Mouse (Mus musculus) T-cell, adult 2 months (primary cell): ENCODE results near the gene Lbx2.

Experiments
- DNase-seq: peaks from one replicate; pipeline ENCODE4 v3.0.0; 2022; ENCODE audit warnings: low spot score

Lbx2 gene

GRCm38 (mm10) chr6:83086121-83087035 lies at the start of gene Lbx2:
Gene Lbx2 (plus strand): TSS chr6:83086367.
- DNase-seq: no peak

DNA sequence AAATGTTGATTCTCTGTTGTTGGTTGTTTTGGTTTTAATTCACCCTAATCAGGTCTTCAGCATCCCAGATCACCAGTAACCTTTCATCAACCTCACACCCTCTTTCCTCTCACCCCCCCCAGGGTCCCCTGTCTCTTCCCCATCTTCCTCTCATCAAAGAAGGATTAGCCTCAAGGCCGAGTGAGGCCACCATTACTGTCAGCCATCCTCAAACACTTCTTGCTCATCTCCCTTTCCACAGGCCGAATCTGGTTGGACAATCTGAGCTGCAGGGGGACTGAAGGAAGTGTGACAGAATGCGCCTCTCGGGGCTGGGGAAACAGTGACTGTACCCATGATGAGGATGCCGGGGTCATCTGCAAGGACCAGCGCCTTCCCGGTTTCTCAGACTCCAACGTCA lies 49.0 kb upstream of the Lbx2 start:
- DNase-seq: no peak

DNA sequence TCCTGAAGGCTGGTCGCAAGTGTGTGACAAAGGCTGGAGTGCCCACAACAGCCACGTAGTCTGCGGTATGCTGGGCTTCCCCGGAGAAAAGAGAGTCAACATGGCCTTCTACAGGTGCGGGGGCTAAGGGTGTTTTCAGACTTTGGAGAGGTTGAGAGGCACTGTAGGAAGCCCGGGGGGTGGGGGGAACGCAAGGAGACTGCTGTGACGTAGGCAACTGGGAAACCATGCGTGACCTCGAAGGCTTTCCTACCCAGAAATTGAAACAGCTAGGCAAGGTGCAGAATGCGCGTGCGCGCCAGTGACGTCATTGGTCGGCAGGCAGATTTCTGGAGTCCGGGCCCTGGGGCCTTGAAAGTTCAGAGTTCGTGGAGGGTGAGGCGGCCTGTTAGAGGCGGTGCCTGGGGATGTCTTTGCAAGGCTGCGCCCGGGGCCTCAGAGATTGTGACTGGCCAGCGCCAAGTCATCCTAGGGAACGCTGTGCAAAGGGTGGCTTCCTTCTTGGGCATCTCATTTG lies 47.6 kb upstream of the Lbx2 start:
- DNase-seq: peak; percentile 87

- DNase-seq: no peak
Measured at GRCm38 (mm10) chr6:83040601-83041000, 45.6 kb upstream of the Lbx2 start.

- DNase-seq: no peak
Measured at GRCm38 (mm10) chr6:83043561-83043960, 42.6 kb upstream of the Lbx2 start.

GRCm38 (mm10) chr6:83043993-83044392 lies 42.2 kb upstream of the Lbx2 start:
- no peak for DNase-seq

DNA sequence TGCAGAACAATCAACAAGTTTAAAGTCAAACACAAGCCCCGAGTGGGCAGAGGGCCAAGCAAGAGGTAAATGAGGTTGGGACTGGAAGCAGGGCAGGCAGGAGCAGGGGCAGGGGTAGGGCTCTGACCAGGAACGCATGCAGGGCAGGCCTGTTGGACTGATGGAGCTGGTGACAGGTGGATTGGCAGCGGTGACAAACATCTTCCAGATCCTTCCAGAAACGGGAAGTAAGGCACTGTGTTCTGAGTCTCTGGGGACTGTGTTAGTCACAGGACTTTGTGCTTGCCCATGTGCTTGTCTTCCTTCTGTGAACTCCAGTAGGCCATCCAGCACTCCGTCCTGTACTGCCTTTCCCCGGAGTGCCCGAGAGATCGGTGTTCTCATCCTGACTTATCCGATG lies 41.4 kb upstream of the Lbx2 start:
- DNase-seq: no peak

GRCm38 (mm10) chr6:83049367-83049766 lies 36.8 kb upstream of the Lbx2 start:
- no peak for DNase-seq

DNA sequence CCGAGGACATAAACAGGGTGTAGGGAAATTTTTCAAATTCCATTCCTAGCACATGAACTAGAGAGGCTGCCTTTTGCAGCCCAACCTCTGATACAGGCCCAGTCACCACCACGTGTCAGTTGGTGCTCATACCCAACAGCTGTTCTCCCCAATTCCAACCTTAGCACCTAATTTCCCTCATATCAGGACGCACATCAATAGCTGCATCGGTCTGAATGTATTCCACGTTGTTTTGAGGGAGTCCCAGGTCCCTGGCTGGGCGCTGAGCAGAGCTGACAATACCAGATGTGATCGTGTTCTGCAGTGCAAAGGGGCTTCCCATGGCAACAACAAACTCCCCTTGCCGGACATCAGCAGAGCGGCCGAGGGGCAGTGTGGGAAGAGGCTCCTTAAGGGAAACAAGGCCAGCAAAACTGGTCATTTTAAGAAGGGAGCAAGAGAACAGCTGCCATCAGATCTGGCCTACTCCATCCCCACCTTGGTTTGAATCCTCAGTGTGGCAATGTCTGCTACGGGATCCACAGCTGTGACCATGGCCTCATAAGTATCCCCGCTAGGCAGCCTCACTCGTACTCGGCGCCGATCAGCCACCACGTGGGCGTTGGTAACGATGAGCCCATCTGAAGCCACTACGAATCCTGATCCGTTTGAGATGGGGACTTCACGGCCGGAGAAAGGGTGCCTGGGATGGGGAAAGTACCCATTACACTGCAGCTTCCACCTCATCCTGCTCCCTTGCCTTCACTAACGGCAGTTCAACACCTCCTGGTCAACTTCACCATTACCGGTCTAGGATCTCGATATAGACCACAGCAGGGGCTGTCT lies 32.8 kb upstream of the Lbx2 start:
- DNase-seq: peak; percentile 36

DNA sequence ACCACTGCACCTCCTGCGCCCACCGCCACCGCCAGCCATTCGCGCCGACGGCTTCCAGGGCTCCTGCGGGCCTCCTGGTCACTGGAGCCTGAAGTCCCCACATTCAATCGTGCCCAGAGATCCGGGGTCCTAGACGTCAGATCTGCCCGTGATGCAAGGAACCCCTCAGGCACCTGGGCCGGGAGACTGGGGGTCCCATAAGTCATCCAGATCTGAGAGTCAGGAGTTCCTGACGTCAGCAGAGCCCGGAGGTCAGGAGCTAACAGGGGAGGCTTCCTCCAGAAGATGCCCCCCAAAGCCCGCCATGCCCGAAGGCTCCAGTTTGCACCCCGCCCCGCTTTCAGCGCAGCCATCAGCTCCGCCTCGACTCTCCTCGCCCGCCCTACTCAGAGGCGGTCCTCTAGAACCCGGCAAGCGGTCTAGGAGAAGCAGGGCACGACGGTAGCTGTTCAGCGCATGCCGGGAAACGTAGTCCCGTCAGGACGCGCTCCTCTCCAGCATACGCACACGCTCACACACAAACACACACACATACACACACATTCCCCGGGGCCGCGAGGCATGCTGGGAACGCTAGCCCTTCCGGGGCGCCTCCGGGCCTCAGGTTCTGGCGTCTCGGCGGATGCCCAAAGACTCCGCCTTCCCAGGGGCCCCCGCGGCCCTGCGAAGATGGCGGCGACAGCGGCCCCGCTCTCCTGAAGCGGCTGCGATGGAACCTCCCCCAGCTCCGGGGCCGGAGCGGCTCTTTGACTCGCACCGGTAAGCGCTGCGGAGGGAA lies 31.9 kb upstream of the Lbx2 start, which contains the start of gene Aup1:
TSS of gene Aup1 (plus strand) at position 448 of the 778 bp plus-strand sequence.
- peak; percentile 97 for DNase-seq

DNA sequence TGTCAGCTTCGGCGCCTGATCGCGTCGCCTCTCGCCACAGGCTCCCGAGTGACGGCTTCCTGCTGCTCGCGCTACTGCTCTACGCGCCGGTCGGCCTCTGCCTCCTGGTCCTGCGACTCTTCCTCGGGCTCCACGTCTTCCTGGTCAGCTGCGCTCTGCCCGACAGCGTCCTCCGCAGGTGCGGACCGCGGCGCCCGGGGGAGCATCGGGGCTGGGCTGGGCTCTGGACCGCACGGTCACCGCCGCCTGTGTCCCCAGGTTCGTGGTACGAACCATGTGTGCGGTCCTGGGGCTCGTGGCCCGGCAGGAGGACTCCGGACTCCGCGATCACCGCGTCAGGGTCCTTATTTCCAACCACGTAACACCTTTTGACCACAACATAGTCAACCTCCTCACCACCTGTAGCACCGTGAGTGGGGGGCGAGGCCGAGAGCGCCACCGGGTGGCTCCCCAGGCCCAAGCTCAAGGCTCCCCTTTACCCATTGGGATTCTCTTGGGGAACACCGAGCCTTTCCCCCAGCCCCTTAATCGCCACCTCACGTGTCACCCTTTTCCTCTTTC lies 31.2 kb upstream of the Lbx2 start, which contains the start of gene Htra2:
TSS of gene Htra2 (minus strand) at position 403 of the 561 bp plus-strand sequence.
- DNase-seq: no peak

DNA sequence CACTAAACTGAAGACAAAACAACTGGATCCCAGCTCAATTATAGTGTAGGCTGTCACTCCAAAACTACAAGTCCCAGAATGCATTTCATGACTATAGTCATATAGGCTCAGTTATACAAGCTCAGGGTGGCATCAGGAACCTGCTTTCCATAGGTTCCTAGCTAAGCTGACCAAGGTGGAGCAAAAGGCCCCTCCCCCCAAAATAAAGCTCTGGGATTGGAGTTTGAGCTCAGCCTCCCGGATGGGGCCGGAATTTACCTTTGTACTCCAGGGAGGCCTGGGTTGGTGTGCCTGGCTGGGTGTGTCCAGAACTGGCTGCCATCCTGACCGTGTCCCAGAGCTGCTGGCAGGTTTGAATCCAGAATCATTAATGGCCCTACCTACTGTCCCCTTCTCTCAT lies 28.4 kb upstream of the Lbx2 start, which contains the start of gene Dqx1:
TSS of gene Dqx1 (plus strand) at position 55 of the 400 bp plus-strand sequence.
- DNase-seq: no peak

GRCm38 (mm10) chr6:83058725-83059124 lies 27.4 kb upstream of the Lbx2 start:
- DNase-seq: no peak

DNA sequence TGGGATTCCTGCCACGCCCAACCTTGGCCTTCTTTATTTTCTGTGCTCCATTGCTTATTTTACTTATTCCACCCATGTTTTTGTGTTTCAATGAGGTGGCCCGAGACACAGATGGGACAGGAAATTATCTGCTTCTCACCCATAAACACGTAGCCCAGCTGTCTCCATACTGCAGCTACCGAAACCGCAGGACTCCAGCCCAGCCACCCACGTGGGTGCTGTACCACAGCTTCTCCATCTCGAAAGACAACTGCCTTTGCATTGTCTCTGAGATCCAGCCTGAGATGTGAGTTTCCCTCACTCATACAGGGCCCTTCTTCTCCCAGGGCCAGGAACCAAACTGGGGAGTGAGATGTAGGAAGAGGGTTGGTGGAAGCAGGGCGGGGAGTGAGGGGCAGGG lies 20.2 kb upstream of the Lbx2 start:
- DNase-seq: peak; percentile 43

DNA sequence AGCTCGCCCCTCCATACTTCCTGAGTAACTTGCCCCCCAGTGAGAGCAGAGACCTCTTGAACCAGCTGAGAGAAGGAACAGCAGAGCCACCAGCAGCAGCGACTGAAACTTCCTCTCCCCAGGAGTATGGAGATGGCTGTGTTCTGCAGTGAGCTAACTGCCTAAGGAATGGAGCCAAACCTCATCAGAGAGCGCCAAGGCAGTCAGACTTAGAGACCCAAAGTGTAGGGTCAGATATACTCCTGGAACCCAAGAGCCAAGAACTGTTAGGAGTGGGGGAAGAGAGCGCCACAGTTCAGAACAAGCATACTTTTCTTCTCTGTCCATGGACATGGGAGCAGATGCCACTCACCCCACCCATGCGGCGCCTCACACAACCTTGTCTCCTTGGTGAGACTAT lies 19.7 kb upstream of the Lbx2 start:
- no peak for DNase-seq

DNA sequence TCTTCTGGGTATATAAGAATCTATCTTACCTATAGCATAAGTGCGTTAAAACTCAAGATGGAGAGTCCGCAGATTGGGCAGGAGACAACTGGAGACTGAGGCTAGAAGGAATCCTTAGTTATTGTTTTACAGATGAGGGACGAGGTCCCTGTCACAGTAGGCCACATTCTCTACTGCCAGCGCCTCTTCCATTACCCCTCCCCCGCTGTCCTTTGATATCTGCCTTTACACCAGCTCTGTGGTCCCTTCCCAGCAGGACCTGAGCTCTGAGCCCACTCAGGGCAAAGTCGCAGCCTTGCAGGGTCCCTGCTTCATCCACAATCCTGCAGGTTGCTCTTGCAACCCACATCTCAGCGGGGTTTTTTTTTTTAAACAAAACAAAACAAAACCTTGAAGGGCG lies 17.9 kb upstream of the Lbx2 start:
- no peak for DNase-seq

DNA sequence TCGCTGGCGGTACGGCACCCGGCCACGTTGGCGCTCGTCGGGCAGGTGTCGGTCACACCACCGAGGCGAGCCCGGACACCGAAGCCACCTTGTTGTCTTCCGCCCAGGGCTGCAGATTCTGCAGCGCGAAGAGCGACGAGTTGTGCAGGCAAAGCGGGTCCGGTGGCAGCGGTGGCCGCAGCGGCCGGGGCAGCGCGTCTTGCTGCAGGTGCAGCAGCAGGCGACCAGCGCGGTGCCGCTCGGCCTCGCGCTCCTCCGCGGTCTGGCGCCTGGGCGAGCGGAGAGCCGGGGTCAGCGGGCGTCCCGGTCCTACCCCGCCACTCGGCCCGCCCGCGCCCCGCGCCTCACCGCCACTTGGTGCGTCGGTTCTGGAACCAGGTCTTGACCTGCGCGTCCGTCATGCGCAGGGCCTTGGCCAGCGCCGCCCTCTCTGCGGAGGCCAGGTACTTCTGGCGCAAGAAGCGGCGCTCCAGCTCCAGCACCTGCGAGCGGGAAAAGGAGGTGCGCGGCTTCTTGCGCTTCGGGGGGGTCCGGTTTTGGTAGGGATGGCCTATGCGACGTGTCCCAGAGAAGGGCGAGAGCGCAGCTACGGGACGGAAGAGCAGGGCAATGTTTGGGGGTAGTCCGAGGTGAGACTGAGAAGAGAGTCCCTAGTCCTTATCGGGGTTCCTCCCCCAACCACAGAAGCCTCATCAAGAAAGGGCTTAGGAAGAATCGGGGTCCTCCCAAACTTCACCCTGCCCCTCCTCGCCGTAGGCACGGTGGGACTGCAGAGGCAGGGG lies 17.3 kb upstream of the Lbx2 start:
- DNase-seq: no peak

- DNase-seq: no peak
Measured at GRCm38 (mm10) chr6:83069488-83070246, 16.5 kb upstream of the Lbx2 start.

GRCm38 (mm10) chr6:83070247-83070310 lies 16.1 kb upstream of the Lbx2 start, which contains the start of gene Tlx2:
Gene Tlx2 (minus strand): TSS chr6:83070293.
- no peak for DNase-seq
